Mouse (Mus musculus): ENCODE measurements around the gene Tesc. TPM values are rescaled to one million over a fixed set of nuclear protein-coding genes. Genes with fewer than 3 reads are reported as not detected.
A peak's percentile ranks its signal among the peaks of the same experiment; 100 is the strongest.

Tesc gene
- total RNA-seq, 2 experiments from 2014 or later: 82.0 to 87.3 TPM

GRCm38 (mm10) chr5:118083060-118083638 is 55.6 kb downstream of the Tesc start:
- TF ChIP-seq CTCF (IDR thresholded peaks at IDR 0.05): no peak
- intact Hi-C loops (cut with DNase I): no loop called here
- DNase-seq (ENCODE audit: extremely low spot score in 1 of 2, low spot score in 2 of 2): no peak
- Histone ChIP-seq H3K27ac (peak overlapping the region; percentile 47), H3K4me3 (no peak overlapping the region)

GRCm38 (mm10) chr5:118084171-118084727 is 56.7 kb downstream of the Tesc start:
- Histone ChIP-seq H3K4me3 (no peak overlapping the region), H3K27ac (no peak overlapping the region; the same call in 1 of the 2 replicates)
- intact Hi-C loops (cut with DNase I): loop anchor here (2.0 kb wide), 1 partner anchor 29 kb away; no protein-coding TSS in a partner anchor
- no peak for DNase-seq (ENCODE audit: extremely low spot score in 1 of 2, low spot score in 2 of 2)
- TF ChIP-seq CTCF (IDR thresholded peaks at IDR 0.05): no peak

GRCm38 (mm10) chr5:118085313-118085712 is 57.8 kb downstream of the Tesc start:
- H3K27ac ChIP-seq: no peak overlapping the region
- intact Hi-C loops (cut with DNase I): loop anchor here (2.0 kb wide), 1 partner anchor 27 kb away; no protein-coding TSS in a partner anchor

GRCm38 (mm10) chr5:118086956-118087355 is 59.4 kb downstream of the Tesc start:
- intact Hi-C loops (cut with DNase I): no loop called here
- Histone ChIP-seq H3K27ac (no peak overlapping the region), H3K4me3 (no peak overlapping the region)
- DNase-seq (ENCODE audit: extremely low spot score in 1 of 2, low spot score in 2 of 2): no peak
- TF ChIP-seq CTCF (IDR thresholded peaks at IDR 0.05): no peak

More at GRCm38 (mm10) chr5:118085313-118085712, 57.8 kb downstream of the Tesc start:
- no peak for DNase-seq (ENCODE audit: extremely low spot score in 1 of 2, low spot score in 2 of 2)
- no peak overlapping the region for H3K4me3 ChIP-seq
- no peak for TF ChIP-seq CTCF (IDR thresholded peaks at IDR 0.05)

GRCm38 (mm10) chr5:118089102-118089501 is 61.6 kb downstream of the Tesc start:
- TF ChIP-seq CTCF (IDR thresholded peaks at IDR 0.05): peak; percentile 31
- intact Hi-C loops (cut with DNase I): no loop called here
- DNase-seq (ENCODE audit: extremely low spot score in 1 of 2, low spot score in 2 of 2): no peak
- no peak overlapping the region for H3K4me3 ChIP-seq
- H3K27ac ChIP-seq: no peak overlapping the region

GRCm38 (mm10) chr5:118090101-118090500 is 62.6 kb downstream of the Tesc start:
- intact Hi-C loops (cut with DNase I): no loop called here
- Histone ChIP-seq H3K27ac (no peak overlapping the region), H3K4me3 (no peak overlapping the region)
- TF ChIP-seq CTCF (IDR thresholded peaks at IDR 0.05): no peak
- DNase-seq (ENCODE audit: extremely low spot score in 1 of 2, low spot score in 2 of 2): no peak

GRCm38 (mm10) chr5:118090837-118091236 is 63.3 kb downstream of the Tesc start:
- H3K4me3 ChIP-seq: no peak overlapping the region
- TF ChIP-seq CTCF (IDR thresholded peaks at IDR 0.05): peak; percentile 57
- intact Hi-C loops (cut with DNase I): no loop called here
- no peak for DNase-seq (ENCODE audit: extremely low spot score in 1 of 2, low spot score in 2 of 2)
- no peak overlapping the region for H3K27ac ChIP-seq

GRCm38 (mm10) chr5:118093321-118094035 is 65.9 kb downstream of the Tesc start:
- Histone ChIP-seq H3K27ac (no peak overlapping the region; the same call in 1 of the 2 replicates), H3K4me3 (no peak overlapping the region)
- peak; percentile 37 for TF ChIP-seq CTCF (IDR thresholded peaks at IDR 0.05)
- intact Hi-C loops (cut with DNase I): no loop called here
- DNase-seq (ENCODE audit: extremely low spot score in 1 of 2, low spot score in 2 of 2): no peak

- H3K27ac ChIP-seq: no peak overlapping the region
- TF ChIP-seq CTCF (IDR thresholded peaks at IDR 0.05): no peak
- intact Hi-C loops (cut with DNase I): no loop called here
- no peak for DNase-seq (ENCODE audit: extremely low spot score in 1 of 2, low spot score in 2 of 2)
- H3K4me3 ChIP-seq: no peak overlapping the region
Measured at GRCm38 (mm10) chr5:118095433-118095832, 67.9 kb downstream of the Tesc start.

- no peak for DNase-seq (ENCODE audit: extremely low spot score in 1 of 2, low spot score in 2 of 2)
- intact Hi-C loops (cut with DNase I): no loop called here
- no peak for TF ChIP-seq CTCF (IDR thresholded peaks at IDR 0.05)
- Histone ChIP-seq H3K27ac (no peak overlapping the region), H3K4me3 (no peak overlapping the region)
Measured at GRCm38 (mm10) chr5:118095849-118096248, 68.3 kb downstream of the Tesc start.

- DNase-seq (ENCODE audit: extremely low spot score in 1 of 2, low spot score in 2 of 2): no peak
- TF ChIP-seq CTCF (IDR thresholded peaks at IDR 0.05): no peak
- no peak overlapping the region for H3K4me3 ChIP-seq
- H3K27ac ChIP-seq: no peak overlapping the region
- intact Hi-C loops (cut with DNase I): no loop called here
Measured at GRCm38 (mm10) chr5:118096317-118096716, 68.8 kb downstream of the Tesc start.

- no peak for DNase-seq (ENCODE audit: extremely low spot score in 1 of 2, low spot score in 2 of 2)
- intact Hi-C loops (cut with DNase I): no loop called here
- TF ChIP-seq CTCF (IDR thresholded peaks at IDR 0.05): no peak
- no peak overlapping the region for H3K4me3 ChIP-seq
- no peak overlapping the region for H3K27ac ChIP-seq
Measured at GRCm38 (mm10) chr5:118099069-118099869, 71.7 kb downstream of the Tesc start.
